Mouse (Mus musculus) heart, postnatal 14 days (tissue): Measurements from ENCODE around the gene Por. TPM values are rescaled to one million over a fixed set of nuclear protein-coding genes. Genes with fewer than 3 reads are reported as not detected.

ENCODE experiments used
- DNase-seq, 2 experiments: peaks; one replicate each; pipeline ENCODE4 v3.0.0; 2021 to 2022
- intact Hi-C: fragments of 180-260 bp; cut with DNase I; formaldehyde crosslinking; loops from one replicate; pipeline ENCODE4 v1.15.1; 2025
- total RNA-seq, 2 experiments: library from RNA; stranded (reverse); gene quantifications; 2 replicates each; pipeline ENCODE4 v1.2.3; 2021

The Por gene
- total RNA-seq, 2 experiments from 2014 or later, result 56.2 to 57.7 TPM

- intact Hi-C loops, result no loop called here
- no peak for DNase-seq
Observed at GRCm38 (mm10) chr5:135723165-135723751, 53.4 kb downstream of the Por start.

GRCm38 (mm10) chr5:135724536-135725322 lies 54.9 kb downstream of the Por start:
- intact Hi-C loops, result no loop called here
- peak in 1 of 2 experiments; percentile 40 for DNase-seq

GRCm38 (mm10) chr5:135725391-135725841 lies 55.6 kb downstream of the Por start:
- intact Hi-C loops, result no loop called here
- DNase-seq, result peak; percentile 50 to 53

GRCm38 (mm10) chr5:135725991-135726390 lies 56.2 kb downstream of the Por start:
- intact Hi-C loops, result loop anchor here (2.0 kb wide), 1 partner anchor 37 kb away; no protein-coding TSS in a partner anchor

GRCm38 (mm10) chr5:135726641-135727346 lies 57.0 kb downstream of the Por start:
- DNase-seq, result peak; percentile 55 to 67
- intact Hi-C loops, result loop anchor here (2.0 kb wide), 1 partner anchor 38 kb away; no protein-coding TSS in a partner anchor

More at GRCm38 (mm10) chr5:135725991-135726390, 56.2 kb downstream of the Por start:
- DNase-seq, result no peak

GRCm38 (mm10) chr5:135727871-135728270 lies 58.0 kb downstream of the Por start:
- intact Hi-C loops, result loop anchor here (2.0 kb wide), 1 partner anchor 39 kb away; no protein-coding TSS in a partner anchor

GRCm38 (mm10) chr5:135728361-135728760 lies 58.5 kb downstream of the Por start:
- intact Hi-C loops, result no loop called here
- no peak for DNase-seq

More at GRCm38 (mm10) chr5:135727871-135728270, 58.0 kb downstream of the Por start:
- no peak for DNase-seq

GRCm38 (mm10) chr5:135729351-135729750 lies 59.5 kb downstream of the Por start:
- no peak for DNase-seq
- intact Hi-C loops, result no loop called here

- DNase-seq, result no peak
- intact Hi-C loops, result no loop called here
Observed at GRCm38 (mm10) chr5:135730278-135730677, 60.4 kb downstream of the Por start.

GRCm38 (mm10) chr5:135730916-135731315 lies 61.1 kb downstream of the Por start:
- intact Hi-C loops, result no loop called here
- no peak for DNase-seq

- intact Hi-C loops, result no loop called here
- no peak for DNase-seq
Observed at GRCm38 (mm10) chr5:135731322-135731721, 61.5 kb downstream of the Por start.

GRCm38 (mm10) chr5:135733071-135733470 lies 63.2 kb downstream of the Por start:
- intact Hi-C loops, result no loop called here
- DNase-seq, result no peak

- DNase-seq, result no peak
- intact Hi-C loops, result no loop called here
Observed at GRCm38 (mm10) chr5:135734057-135734680, 64.3 kb downstream of the Por start.

GRCm38 (mm10) chr5:135735741-135736140 lies 65.9 kb downstream of the Por start:
- no peak for DNase-seq

GRCm38 (mm10) chr5:135736544-135736943 lies 66.7 kb downstream of the Por start:
- intact Hi-C loops, result no loop called here
- DNase-seq, result no peak

More at GRCm38 (mm10) chr5:135735741-135736140, 65.9 kb downstream of the Por start:
- intact Hi-C loops, result no loop called here

- intact Hi-C loops, result no loop called here
- DNase-seq, result no peak
Observed at GRCm38 (mm10) chr5:135737154-135737553, 67.3 kb downstream of the Por start.

- no peak for DNase-seq
- intact Hi-C loops, result no loop called here
Observed at GRCm38 (mm10) chr5:135738266-135738665, 68.4 kb downstream of the Por start.

GRCm38 (mm10) chr5:135742156-135742555 lies 72.3 kb downstream of the Por start:
- intact Hi-C loops, result loop anchor here (2.0 kb wide), 1 partner anchor 53 kb away; no protein-coding TSS in a partner anchor
- no peak for DNase-seq

GRCm38 (mm10) chr5:135742941-135743740 lies 73.3 kb downstream of the Por start:
- DNase-seq, result no peak
- intact Hi-C loops, result loop anchor here (2.0 kb wide), 1 partner anchor 54 kb away; no protein-coding TSS in a partner anchor
